Mouse (Mus musculus) liver, embryonic 11.5 days (tissue): Measurements from ENCODE around the gene Wipf2. TPM values are rescaled to one million over a fixed set of nuclear protein-coding genes. Genes with fewer than 3 reads are reported as not detected.
"Not testable (repeated sequence)": the region's sequence is repeated elsewhere in the genome, so short reads cannot be mapped to it uniquely, and the experiment has no call there.

Source experiments
- ATAC-seq: fragments of 200-750 bp; cut with Nextera tagmentation; replicated peaks from 2 replicates; pipeline ENCODE4 v1.8.0; 2017; ENCODE audit warnings: moderate number of reproducible peaks, mild to moderate bottlenecking, moderate TSS enrichment, moderate library complexity; ENCODE audit not compliant: low FRiP score
- DNase-seq: peaks from one replicate; pipeline ENCODE4 v3.0.0-alpha.2; 2017; ENCODE audit warnings: low spot score
- H3K27ac ChIP-seq: fragments of 300-500 bp; sonication (generic); 2 replicates; pipeline ENCODE4 v1.5.1; 2014; ENCODE audit warnings: mild to moderate bottlenecking, low read depth, low read length, control low read depth
- H3K27me3 ChIP-seq: fragments of 300-500 bp; sonication (generic); replicated peaks from 2 replicates; pipeline ENCODE4 v1.6.1; 2014; ENCODE audit warnings: low read length, mixed read lengths; ENCODE audit not compliant: control insufficient read depth, insufficient read depth
- H3K36me3 ChIP-seq: fragments of 300-500 bp; sonication (generic); 2 replicates; pipeline ENCODE4 v1.6.1; 2014; ENCODE audit warnings: mild to moderate bottlenecking, low read length, moderate library complexity, mixed read lengths; ENCODE audit not compliant: control insufficient read depth, insufficient read depth
- H3K4me1 ChIP-seq: fragments of 300-500 bp; sonication (generic); replicated peaks from 2 replicates; pipeline ENCODE4 v1.6.1; 2014; ENCODE audit warnings: low read length, mixed read lengths; ENCODE audit not compliant: control insufficient read depth, insufficient read depth
- H3K4me2 ChIP-seq: fragments of 300-500 bp; sonication (generic); 2 replicates; pipeline ENCODE4 v1.6.1; 2014; ENCODE audit warnings: mild to moderate bottlenecking, control low read depth, moderate library complexity
- H3K4me3 ChIP-seq: fragments of 300-500 bp; sonication (generic); 2 replicates; pipeline ENCODE4 v1.5.1; 2014; ENCODE audit warnings: low read depth, low read length, control low read depth
- H3K9ac ChIP-seq: fragments of 300-500 bp; sonication (generic); 2 replicates; pipeline ENCODE4 v1.6.1; 2014; ENCODE audit warnings: low read depth, low read length, control low read depth
- H3K9me3 ChIP-seq: fragments of 300-500 bp; sonication (generic); 2 replicates; pipeline ENCODE4 v1.6.1; 2016; ENCODE audit warnings: low read length, inconsistent platforms, mixed read lengths; ENCODE audit not compliant: control insufficient read depth
- WGBS: fragments of 180-500 bp; shearing (Covaris S2); extraction: QIAGEN DNeasy Blood & Tissue Kit; methylation state at CpG from one replicate; pipeline ENCODE4 v1.1.7; 2014; 5-methylcytosine and 5-hydroxymethylcytosine counted together
- polyA plus RNA-seq: library from polyadenylated mRNA; unstranded; fragments of >200 nt; fragmentation: Nextera tagmentation; extraction: Ambion mirVana; gene quantifications from 2 replicates; pipeline ENCODE4 v1.2.1, GENCODE M21; 2014

Gene Wipf2
- polyA plus RNA-seq: 3.8 and 4.7 TPM in 2 replicates

DNA sequence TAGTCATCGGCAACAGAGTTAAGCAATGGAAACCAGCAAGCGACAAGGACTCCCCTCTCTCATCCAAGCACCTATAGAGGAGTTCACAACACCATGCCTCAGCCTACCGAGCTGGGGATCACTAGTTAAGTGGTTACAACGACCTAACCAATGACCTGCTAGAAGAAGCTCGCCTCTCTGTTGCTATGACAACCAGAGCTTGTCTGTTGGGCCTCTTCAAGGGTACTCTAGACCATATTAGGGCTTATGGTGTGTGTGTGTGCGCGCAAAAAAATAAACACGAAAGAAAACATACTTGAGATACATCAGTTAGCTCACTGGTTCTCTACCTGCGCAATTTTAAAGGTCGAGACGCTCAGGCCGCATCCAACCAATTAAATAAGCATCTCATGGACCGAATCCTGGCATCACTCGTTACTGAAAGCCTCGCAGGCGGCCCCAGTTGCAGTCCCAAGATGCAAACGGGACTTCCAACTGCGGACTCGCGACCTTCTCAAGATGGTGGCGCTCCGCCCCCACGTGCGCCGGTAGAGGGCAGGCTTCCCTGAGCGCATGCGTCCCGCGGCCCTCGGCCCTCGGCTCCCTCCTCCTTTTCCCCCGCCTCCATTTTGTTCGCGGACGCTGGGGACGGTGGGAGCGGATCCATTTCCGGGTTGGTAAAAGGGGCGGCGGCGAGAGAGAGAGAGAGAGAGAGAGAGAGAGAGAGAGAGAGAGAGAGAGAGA, at the start of gene Wipf2:
Gene Wipf2 (plus strand): TSS at position 611 of the 723 bp plus-strand sequence.
- Histone ChIP-seq H3K27ac (peak within 1 kb of the TSS; percentile 87), H3K27me3 (no peaks in the 10 kb centered on the region), H3K9me3 (no peaks in the 10 kb centered on the region), H3K36me3 (peaks cover 11% of the 10 kb centered on the region; the same call in 1 of the 2 replicates), H3K9ac (peak within 1 kb of the TSS; percentile 85), H3K4me1 (peaks cover 10% of the 10 kb centered on the region), H3K4me2 (peak within 1 kb of the TSS; percentile 92), H3K4me3 (peak within 1 kb of the TSS; percentile 84)
- ATAC-seq (peak; percentile 87), DNase-seq (peak; percentile 91)
- WGBS: 8% methylated on average over 39 of the region's 41 CpGs

DNA sequence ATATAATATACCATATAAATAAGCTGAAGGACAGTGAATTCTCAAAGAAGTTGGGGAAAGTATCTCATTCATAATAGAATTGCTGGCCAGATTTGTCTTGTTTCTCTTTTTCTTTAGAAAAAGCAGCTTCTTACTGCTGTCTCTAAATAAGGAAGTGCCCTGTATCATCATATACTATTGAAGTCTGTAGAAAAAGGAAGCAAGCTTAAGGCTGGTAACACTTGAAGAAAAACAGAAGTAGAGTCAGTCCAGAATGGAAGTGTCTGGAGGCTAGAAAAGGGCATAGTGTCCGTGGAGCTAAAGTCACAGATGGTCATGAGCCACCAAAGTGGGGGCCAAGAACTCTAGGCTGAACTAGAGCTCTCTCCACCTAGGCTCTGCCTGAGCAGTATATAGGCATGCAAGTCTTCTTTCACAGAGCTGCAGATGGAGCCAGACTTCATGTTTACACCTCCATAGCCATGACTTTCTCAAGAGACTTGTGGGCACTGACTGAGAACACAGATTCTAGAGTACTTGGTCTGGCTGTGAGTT, 46.7 kb upstream of the Wipf2 start:
- H3K36me3 ChIP-seq: peaks cover 58% of the 10 kb centered on the region
- H3K4me3 ChIP-seq: no peak overlapping the region
- ATAC-seq: no peak
- H3K27ac ChIP-seq: no peak overlapping the region
- DNase-seq: no peak
- no peak overlapping the region for H3K9ac ChIP-seq
- H3K4me2 ChIP-seq: no peak overlapping the region; the same call in 1 of the 2 replicates
- H3K4me1 ChIP-seq: no peaks in the 10 kb centered on the region; the same call in 1 of the 2 replicates
- no peaks in the 10 kb centered on the region for H3K27me3 ChIP-seq
- 56% methylated on average over 1 of the region's 1 CpGs for WGBS
- no peaks in the 10 kb centered on the region for H3K9me3 ChIP-seq

- Histone ChIP-seq H3K4me1 (no peaks in the 10 kb centered on the region; the same call in 1 of the 2 replicates), H3K4me3 (no peak overlapping the region), H3K9me3 (no peaks in the 10 kb centered on the region), H3K9ac (no peak overlapping the region), H3K27me3 (no peaks in the 10 kb centered on the region), H3K36me3 (peaks cover 67% of the 10 kb centered on the region), H3K4me2 (no peak overlapping the region), H3K27ac (no peak overlapping the region)
- 60% methylated on average over 5 of the region's 5 CpGs for WGBS
- DNase-seq (no peak), ATAC-seq (peak; percentile 51; the same call in 1 of the 2 replicates)
Measured at GRCm38 (mm10) chr11:98820968-98821367, 42.5 kb upstream of the Wipf2 start.

DNA sequence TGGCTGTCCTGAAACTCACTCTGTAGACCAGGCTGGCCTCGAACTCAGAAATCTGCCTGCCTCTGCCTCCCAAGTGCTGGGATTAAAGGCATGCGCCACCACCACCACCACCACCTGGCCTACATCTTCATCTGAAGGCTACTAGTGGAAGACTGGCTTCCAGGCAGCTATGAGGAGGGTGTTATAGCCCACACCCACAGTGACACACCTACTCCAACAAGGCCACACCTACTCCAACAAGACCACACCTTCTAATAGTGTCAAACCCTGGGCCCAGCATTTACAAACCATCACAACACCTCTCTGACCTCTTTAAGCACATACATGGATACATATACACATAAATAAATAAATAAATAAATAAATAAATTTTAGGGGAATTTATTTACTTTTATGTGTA, 37.4 kb upstream of the Wipf2 start:
- not testable (repeated sequence) for DNase-seq, H3K4me3 ChIP-seq, H3K4me2 ChIP-seq, H3K4me1 ChIP-seq, ATAC-seq, H3K9me3 ChIP-seq, H3K27me3 ChIP-seq, H3K9ac ChIP-seq, H3K27ac ChIP-seq
- WGBS: 82% methylated on average over 2 of the region's 2 CpGs
- peaks cover 63% of the 10 kb centered on the region for H3K36me3 ChIP-seq

DNA sequence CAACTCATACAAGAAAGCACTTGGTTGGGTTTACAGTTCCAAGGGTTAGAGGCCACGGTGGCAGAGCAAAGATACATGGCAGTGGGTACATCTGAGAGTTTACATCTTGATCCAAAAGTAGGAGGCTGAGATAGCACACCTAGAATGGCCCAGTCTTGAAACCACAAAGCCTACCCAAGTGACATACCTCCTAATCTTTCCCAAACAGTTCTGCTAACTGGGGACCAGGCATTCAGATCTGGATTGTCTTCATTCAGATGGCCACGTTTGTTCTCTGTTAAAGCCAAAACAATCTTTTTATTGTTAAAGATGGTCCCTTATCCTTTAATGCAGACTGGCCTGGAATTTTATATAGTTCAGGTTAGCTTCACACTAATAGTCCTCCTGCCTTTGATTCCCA, 35.6 kb upstream of the Wipf2 start:
- peaks cover 60% of the 10 kb centered on the region for H3K36me3 ChIP-seq
- WGBS: 61% methylated on average over 2 of the region's 2 CpGs
- DNase-seq (no peak), ATAC-seq (peak; percentile 69)
- no peaks in the 10 kb centered on the region for H3K9me3 ChIP-seq
- H3K27ac ChIP-seq: no peak overlapping the region
- H3K4me3 ChIP-seq: no peak overlapping the region
- H3K4me2 ChIP-seq: no peak overlapping the region
- no peaks in the 10 kb centered on the region for H3K4me1 ChIP-seq
- no peaks in the 10 kb centered on the region for H3K27me3 ChIP-seq
- no peak overlapping the region for H3K9ac ChIP-seq

- 75% methylated on average over 12 of the region's 12 CpGs for WGBS
- Histone ChIP-seq H3K9ac (no peak overlapping the region), H3K4me1 (no peaks in the 10 kb centered on the region), H3K27ac (no peak overlapping the region), H3K36me3 (peaks cover 51% of the 10 kb centered on the region), H3K9me3 (no peaks in the 10 kb centered on the region), H3K4me3 (no peak overlapping the region), H3K27me3 (no peaks in the 10 kb centered on the region), H3K4me2 (no peak overlapping the region)
- DNase-seq: no peak
- no peak for ATAC-seq
Measured at GRCm38 (mm10) chr11:98829091-98829775, 34.2 kb upstream of the Wipf2 start.

DNA sequence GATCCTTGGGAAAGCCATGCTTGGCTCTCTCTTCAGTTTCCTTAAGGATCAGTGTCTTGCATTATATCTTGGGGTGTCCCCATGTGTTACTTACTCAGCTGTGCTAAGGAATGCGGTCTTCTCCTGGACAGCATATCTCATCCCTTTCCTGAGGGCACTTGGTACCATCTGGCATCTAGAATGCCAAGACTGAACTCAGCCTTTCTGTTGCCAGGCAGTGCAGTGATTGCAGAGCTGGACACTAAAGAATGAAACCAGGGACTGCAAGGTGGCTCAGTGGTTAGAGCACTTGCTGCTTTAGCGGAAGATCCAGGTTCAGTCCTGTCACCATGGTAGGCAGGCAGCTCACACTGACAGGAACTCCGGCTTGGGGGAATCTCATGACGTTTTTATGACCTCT, 33.6 kb upstream of the Wipf2 start:
- ATAC-seq (no peak), DNase-seq (no peak)
- no peaks in the 10 kb centered on the region for H3K4me1 ChIP-seq
- peaks cover 47% of the 10 kb centered on the region for H3K36me3 ChIP-seq
- H3K4me2 ChIP-seq: no peak overlapping the region
- 83% methylated on average over 4 of the region's 4 CpGs for WGBS
- H3K27me3 ChIP-seq: no peaks in the 10 kb centered on the region
- no peak overlapping the region for H3K9ac ChIP-seq
- H3K4me3 ChIP-seq: no peak overlapping the region
- no peak overlapping the region for H3K27ac ChIP-seq
- no peaks in the 10 kb centered on the region for H3K9me3 ChIP-seq

DNA sequence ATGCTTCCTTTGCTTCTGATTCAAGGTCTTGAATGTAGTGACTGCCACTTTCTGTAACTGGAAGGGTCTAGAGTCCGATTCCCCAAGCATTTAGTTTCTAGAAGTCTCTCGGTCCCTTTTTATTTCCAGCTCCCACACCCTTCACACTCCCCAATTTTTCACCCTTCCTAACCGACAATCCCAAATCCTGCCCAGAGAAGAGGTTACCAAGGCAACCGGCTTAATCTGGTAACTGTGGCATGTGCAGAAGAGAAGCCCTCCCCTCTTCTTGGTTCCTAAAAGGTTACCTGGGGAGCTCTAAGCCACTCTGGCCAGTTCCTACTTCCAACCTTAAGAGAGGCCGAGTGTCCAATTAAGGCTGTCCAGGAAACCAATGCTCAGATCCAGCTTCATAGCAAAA, 28.1 kb upstream of the Wipf2 start:
- H3K4me1 ChIP-seq: peaks cover 19% of the 10 kb centered on the region
- no peak for ATAC-seq
- no peak for DNase-seq
- no peak overlapping the region for H3K4me2 ChIP-seq
- H3K4me3 ChIP-seq: no peak overlapping the region
- 59% methylated on average over 5 of the region's 5 CpGs for WGBS
- H3K27ac ChIP-seq: no peak overlapping the region
- H3K36me3 ChIP-seq: peaks cover 13% of the 10 kb centered on the region
- H3K9me3 ChIP-seq: no peaks in the 10 kb centered on the region
- H3K27me3 ChIP-seq: peaks cover 30% of the 10 kb centered on the region
- no peak overlapping the region for H3K9ac ChIP-seq
